Mouse (Mus musculus): ENCODE results near the gene Tenm2. TPM values are rescaled to one million over a fixed set of nuclear protein-coding genes. Genes with fewer than 3 reads are reported as not detected.

Gene Tenm2
- polyA plus RNA-seq, 1 experiment from 2014 or later: 5.6 TPM

GRCm38 (mm10) chr11:36887490-36887889 is 348.3 kb downstream of the Tenm2 start:
- no peak for ATAC-seq (ENCODE audit: insufficient number of reproducible peaks, low FRiP score, low TSS enrichment, low read depth)
- no peak overlapping the region for H3K9ac ChIP-seq
- 40% methylated on average over 7 of the region's 7 CpGs for WGBS

GRCm38 (mm10) chr11:36886147-36886546 is 349.6 kb downstream of the Tenm2 start:
- Histone ChIP-seq H3K27me3 (no peaks in the 10 kb centered on the region), H3K36me3 (no peaks in the 10 kb centered on the region), H3K4me2 (no peak overlapping the region), H3K4me3 (no peak overlapping the region), H3K9ac (no peak overlapping the region), H3K4me1 (no peaks in the 10 kb centered on the region), H3K9me3 (no peaks in the 10 kb centered on the region), H3K27ac (no peak overlapping the region)
- WGBS: 68% methylated on average over 3 of the region's 3 CpGs
- no peak for ATAC-seq (ENCODE audit: insufficient number of reproducible peaks, low FRiP score, low TSS enrichment, low read depth)

More at GRCm38 (mm10) chr11:36887490-36887889, 348.3 kb downstream of the Tenm2 start:
- no peaks in the 10 kb centered on the region for H3K4me1 ChIP-seq
- H3K27ac ChIP-seq: no peak overlapping the region
- no peak overlapping the region for H3K4me2 ChIP-seq
- no peaks in the 10 kb centered on the region for H3K9me3 ChIP-seq
- no peaks in the 10 kb centered on the region for H3K27me3 ChIP-seq
- H3K4me3 ChIP-seq: no peak overlapping the region
- H3K36me3 ChIP-seq: no peaks in the 10 kb centered on the region

- ATAC-seq (ENCODE audit: insufficient number of reproducible peaks, low FRiP score, low TSS enrichment, low read depth): no peak
- Histone ChIP-seq H3K9ac (no peak overlapping the region), H3K4me1 (no peaks in the 10 kb centered on the region), H3K36me3 (no peaks in the 10 kb centered on the region), H3K27me3 (no peaks in the 10 kb centered on the region), H3K4me3 (no peak overlapping the region), H3K27ac (no peak overlapping the region), H3K9me3 (no peaks in the 10 kb centered on the region), H3K4me2 (no peak overlapping the region)
- WGBS: 55% methylated on average over 4 of the region's 4 CpGs
Measured at GRCm38 (mm10) chr11:36872961-36873360, 362.8 kb downstream of the Tenm2 start.

GRCm38 (mm10) chr11:36870548-36870947 is 365.2 kb downstream of the Tenm2 start:
- no peaks in the 10 kb centered on the region for H3K9me3 ChIP-seq
- WGBS: 81% methylated on average over 5 of the region's 5 CpGs
- H3K36me3 ChIP-seq: no peaks in the 10 kb centered on the region
- H3K4me2 ChIP-seq: no peak overlapping the region
- no peak overlapping the region for H3K9ac ChIP-seq
- no peak overlapping the region for H3K4me3 ChIP-seq
- no peaks in the 10 kb centered on the region for H3K4me1 ChIP-seq
- no peak overlapping the region for H3K27ac ChIP-seq
- no peak for ATAC-seq (ENCODE audit: insufficient number of reproducible peaks, low FRiP score, low TSS enrichment, low read depth)
- no peaks in the 10 kb centered on the region for H3K27me3 ChIP-seq

GRCm38 (mm10) chr11:36851690-36852089 is 384.1 kb downstream of the Tenm2 start:
- WGBS: 52% methylated on average over 3 of the region's 3 CpGs
- Histone ChIP-seq H3K4me3 (no peak overlapping the region), H3K9me3 (no peaks in the 10 kb centered on the region), H3K9ac (no peak overlapping the region), H3K27ac (no peak overlapping the region), H3K36me3 (no peaks in the 10 kb centered on the region), H3K4me2 (no peak overlapping the region), H3K4me1 (no peaks in the 10 kb centered on the region), H3K27me3 (no peaks in the 10 kb centered on the region)
- ATAC-seq (ENCODE audit: insufficient number of reproducible peaks, low FRiP score, low TSS enrichment, low read depth): no peak

GRCm38 (mm10) chr11:36847451-36847850 is 388.3 kb downstream of the Tenm2 start:
- Histone ChIP-seq H3K9me3 (no peaks in the 10 kb centered on the region), H3K36me3 (no peaks in the 10 kb centered on the region), H3K4me1 (no peaks in the 10 kb centered on the region), H3K9ac (no peak overlapping the region), H3K27me3 (no peaks in the 10 kb centered on the region), H3K4me3 (no peak overlapping the region), H3K4me2 (no peak overlapping the region), H3K27ac (no peak overlapping the region)
- WGBS: 83% methylated on average over 6 of the region's 6 CpGs
- ATAC-seq (ENCODE audit: insufficient number of reproducible peaks, low FRiP score, low TSS enrichment, low read depth): no peak

GRCm38 (mm10) chr11:36832855-36833254 is 402.9 kb downstream of the Tenm2 start:
- no peak overlapping the region for H3K27ac ChIP-seq
- no peaks in the 10 kb centered on the region for H3K27me3 ChIP-seq
- H3K4me3 ChIP-seq: no peak overlapping the region
- H3K4me2 ChIP-seq: no peak overlapping the region
- H3K36me3 ChIP-seq: no peaks in the 10 kb centered on the region
- no peaks in the 10 kb centered on the region for H3K4me1 ChIP-seq
- H3K9ac ChIP-seq: no peak overlapping the region
- H3K9me3 ChIP-seq: no peaks in the 10 kb centered on the region
- WGBS: 53% methylated on average over 4 of the region's 4 CpGs
- no peak for ATAC-seq (ENCODE audit: insufficient number of reproducible peaks, low FRiP score, low TSS enrichment, low read depth)

- Histone ChIP-seq H3K9ac (no peak overlapping the region), H3K9me3 (no peaks in the 10 kb centered on the region), H3K36me3 (no peaks in the 10 kb centered on the region), H3K4me2 (no peak overlapping the region), H3K27ac (no peak overlapping the region), H3K4me3 (no peak overlapping the region), H3K4me1 (no peaks in the 10 kb centered on the region), H3K27me3 (no peaks in the 10 kb centered on the region)
- no peak for ATAC-seq (ENCODE audit: insufficient number of reproducible peaks, low FRiP score, low TSS enrichment, low read depth)
- 67% methylated on average over 11 of the region's 11 CpGs for WGBS
Measured at GRCm38 (mm10) chr11:36831511-36831910, 404.3 kb downstream of the Tenm2 start.

GRCm38 (mm10) chr11:36824666-36825065 is 411.1 kb downstream of the Tenm2 start:
- 35% methylated on average over 7 of the region's 7 CpGs for WGBS
- H3K27me3 ChIP-seq: no peaks in the 10 kb centered on the region
- H3K9me3 ChIP-seq: no peaks in the 10 kb centered on the region
- ATAC-seq (ENCODE audit: insufficient number of reproducible peaks, low FRiP score, low TSS enrichment, low read depth): no peak
- no peak overlapping the region for H3K4me2 ChIP-seq
- H3K4me1 ChIP-seq: no peaks in the 10 kb centered on the region
- H3K4me3 ChIP-seq: no peak overlapping the region
- no peaks in the 10 kb centered on the region for H3K36me3 ChIP-seq
- H3K9ac ChIP-seq: no peak overlapping the region
- H3K27ac ChIP-seq: no peak overlapping the region

GRCm38 (mm10) chr11:36804615-36805014 is 431.1 kb downstream of the Tenm2 start:
- Histone ChIP-seq H3K4me1 (0 out of 2 replicates have a peak, but pooled peaks cover 5% of the 10 kb centered on the region), H3K27me3 (no peaks in the 10 kb centered on the region), H3K4me3 (no peak overlapping the region), H3K27ac (no peak overlapping the region), H3K9me3 (no peaks in the 10 kb centered on the region), H3K9ac (no peak overlapping the region), H3K36me3 (no peaks in the 10 kb centered on the region), H3K4me2 (no peak overlapping the region)
- WGBS: 67% methylated on average over 1 of the region's 1 CpGs
- no peak for ATAC-seq (ENCODE audit: insufficient number of reproducible peaks, low FRiP score, low TSS enrichment, low read depth)

- no peak overlapping the region for H3K4me3 ChIP-seq
- H3K9me3 ChIP-seq: no peaks in the 10 kb centered on the region
- H3K9ac ChIP-seq: no peak overlapping the region
- H3K4me1 ChIP-seq: 0 out of 2 replicates have a peak, but pooled peaks cover 9% of the 10 kb centered on the region
- no peaks in the 10 kb centered on the region for H3K27me3 ChIP-seq
- 28% methylated on average over 8 of the region's 8 CpGs for WGBS
- 0 out of 2 replicates have a peak overlapping the region, but pooled peaks have one; percentile 22 for H3K4me2 ChIP-seq
- H3K36me3 ChIP-seq: no peaks in the 10 kb centered on the region
- H3K27ac ChIP-seq: no peak overlapping the region
- ATAC-seq (ENCODE audit: insufficient number of reproducible peaks, low FRiP score, low TSS enrichment, low read depth): no peak
Measured at GRCm38 (mm10) chr11:36802208-36802631, 433.5 kb downstream of the Tenm2 start.

GRCm38 (mm10) chr11:36801683-36802082 is 434.1 kb downstream of the Tenm2 start:
- WGBS: 73% methylated on average over 4 of the region's 4 CpGs
- ATAC-seq (ENCODE audit: insufficient number of reproducible peaks, low FRiP score, low TSS enrichment, low read depth): no peak
- Histone ChIP-seq H3K4me3 (no peak overlapping the region), H3K4me1 (0 out of 2 replicates have a peak, but pooled peaks cover 9% of the 10 kb centered on the region), H3K27me3 (no peaks in the 10 kb centered on the region), H3K9ac (no peak overlapping the region), H3K36me3 (no peaks in the 10 kb centered on the region), H3K4me2 (no peak overlapping the region), H3K9me3 (no peaks in the 10 kb centered on the region), H3K27ac (no peak overlapping the region)

- no peaks in the 10 kb centered on the region for H3K9me3 ChIP-seq
- H3K9ac ChIP-seq: no peak overlapping the region
- H3K4me2 ChIP-seq: no peak overlapping the region
- no peaks in the 10 kb centered on the region for H3K27me3 ChIP-seq
- no peak overlapping the region for H3K4me3 ChIP-seq
- no peaks in the 10 kb centered on the region for H3K36me3 ChIP-seq
- H3K27ac ChIP-seq: no peak overlapping the region
- WGBS: 34% methylated on average over 8 of the region's 8 CpGs
- ATAC-seq (ENCODE audit: insufficient number of reproducible peaks, low FRiP score, low TSS enrichment, low read depth): no peak
- H3K4me1 ChIP-seq: 0 out of 2 replicates have a peak, but pooled peaks cover 9% of the 10 kb centered on the region
Measured at GRCm38 (mm10) chr11:36799409-36799808, 436.4 kb downstream of the Tenm2 start.
